Mouse (Mus musculus) monocyte, adult 2 months (primary cell): Measurements from ENCODE around the gene Sectm1a.
"Not testable (repeated sequence)": the region's sequence is repeated elsewhere in the genome, so short reads cannot be mapped to it uniquely, and the experiment has no call there.

Experiments used
- DNase-seq, 2 experiments: peaks; one replicate each; pipeline ENCODE4 v3.0.0; 2022; ENCODE audit warnings: low spot score in 2 of 2, low read depth in 1 of 2

The Sectm1a gene

DNA sequence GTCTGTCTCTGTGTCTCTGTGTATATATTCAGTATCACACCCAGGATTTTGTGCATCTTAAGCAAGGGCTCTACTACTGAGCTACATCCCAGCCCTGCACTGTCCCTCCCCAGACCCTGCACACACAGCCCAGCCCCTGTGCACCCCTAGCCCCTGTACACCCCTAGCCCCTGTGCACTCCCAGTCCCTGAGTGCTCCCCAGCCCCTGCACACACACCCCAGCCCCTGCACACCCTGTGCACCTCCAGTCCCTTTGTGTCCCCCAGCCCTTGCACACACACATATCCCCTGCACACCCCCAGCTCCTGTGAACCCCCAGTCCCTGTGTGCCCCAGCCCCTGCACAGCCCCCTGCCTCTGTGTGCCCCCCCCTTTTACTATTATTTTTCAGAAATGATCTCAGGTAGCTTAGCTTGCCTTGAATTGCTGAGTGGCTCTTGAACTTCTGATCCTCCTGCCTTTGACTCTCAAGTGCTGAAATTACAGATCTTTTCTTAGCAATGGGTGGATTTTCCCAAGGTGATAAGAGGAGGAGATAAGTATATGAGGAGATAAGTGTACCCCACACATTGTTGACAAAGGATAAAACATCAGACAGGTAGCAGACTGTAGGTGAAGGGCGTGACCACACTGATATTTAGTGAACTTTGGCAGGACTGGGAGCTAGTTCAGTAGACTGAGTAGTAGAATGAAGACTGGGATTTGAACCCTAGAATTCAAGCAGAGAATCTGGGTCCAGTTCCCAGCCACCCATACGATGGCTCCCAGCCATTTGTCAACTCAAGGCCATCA lies 8.9 kb upstream of the Sectm1a start:
- DNase-seq, result no peak

DNA sequence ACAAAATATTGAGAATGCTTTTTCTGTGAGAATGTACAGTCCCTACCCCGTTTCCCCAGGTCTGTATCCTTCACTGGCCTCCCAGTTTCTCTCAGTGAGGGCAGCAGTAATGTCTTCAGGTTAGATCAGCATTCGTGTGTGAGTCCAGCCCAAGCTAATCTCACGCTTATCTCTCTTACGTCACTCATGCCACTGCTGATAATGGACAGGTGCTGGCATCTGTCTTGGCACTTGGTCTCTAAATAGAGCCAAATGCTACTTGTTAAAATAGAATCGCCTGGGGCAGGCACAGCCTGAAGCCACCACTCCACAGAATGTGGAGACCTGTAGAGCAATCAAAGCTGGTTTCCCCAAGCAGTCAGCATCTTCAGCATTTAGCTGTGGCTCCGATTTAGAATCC lies 8.0 kb upstream of the Sectm1a start:
- DNase-seq, result no peak

DNA sequence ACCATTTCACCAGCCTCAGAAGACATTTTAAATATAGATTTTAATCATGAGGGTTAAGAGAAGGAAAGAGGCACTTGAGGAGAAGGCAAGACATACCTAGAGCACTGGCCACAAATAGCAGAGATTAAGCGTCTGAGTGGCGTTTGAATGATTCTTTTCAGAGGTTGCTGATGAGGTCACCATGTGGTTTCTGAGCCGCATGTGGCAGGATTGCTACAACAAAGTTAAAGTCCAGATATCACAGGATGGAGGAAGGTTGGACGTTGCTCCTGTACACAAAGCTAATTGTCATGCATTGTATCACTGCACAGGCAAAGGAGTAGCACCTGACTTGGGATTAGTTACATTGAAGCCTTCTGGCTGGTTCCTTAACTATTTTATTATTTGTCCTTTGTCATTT lies 5.3 kb upstream of the Sectm1a start:
- no peak for DNase-seq

DNA sequence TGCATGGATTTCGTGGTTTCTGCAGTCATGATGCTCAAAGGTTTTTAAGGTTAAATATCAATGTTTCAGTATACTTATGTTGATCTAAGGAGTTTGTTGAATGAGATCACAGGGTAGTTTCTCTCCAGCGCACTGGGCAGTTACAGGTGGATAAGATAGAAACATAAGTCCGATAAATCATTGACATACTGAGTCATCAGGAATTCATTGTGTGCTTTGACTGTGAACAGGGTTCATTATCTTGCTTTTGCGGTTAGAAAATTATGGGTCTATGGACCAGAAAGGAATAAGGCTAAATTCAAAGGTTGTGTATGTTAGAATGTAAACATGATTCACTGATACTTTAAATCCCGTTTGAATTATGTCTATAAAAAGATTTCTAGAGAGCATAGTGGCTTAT lies 4.2 kb upstream of the Sectm1a start:
- DNase-seq, result no peak

DNA sequence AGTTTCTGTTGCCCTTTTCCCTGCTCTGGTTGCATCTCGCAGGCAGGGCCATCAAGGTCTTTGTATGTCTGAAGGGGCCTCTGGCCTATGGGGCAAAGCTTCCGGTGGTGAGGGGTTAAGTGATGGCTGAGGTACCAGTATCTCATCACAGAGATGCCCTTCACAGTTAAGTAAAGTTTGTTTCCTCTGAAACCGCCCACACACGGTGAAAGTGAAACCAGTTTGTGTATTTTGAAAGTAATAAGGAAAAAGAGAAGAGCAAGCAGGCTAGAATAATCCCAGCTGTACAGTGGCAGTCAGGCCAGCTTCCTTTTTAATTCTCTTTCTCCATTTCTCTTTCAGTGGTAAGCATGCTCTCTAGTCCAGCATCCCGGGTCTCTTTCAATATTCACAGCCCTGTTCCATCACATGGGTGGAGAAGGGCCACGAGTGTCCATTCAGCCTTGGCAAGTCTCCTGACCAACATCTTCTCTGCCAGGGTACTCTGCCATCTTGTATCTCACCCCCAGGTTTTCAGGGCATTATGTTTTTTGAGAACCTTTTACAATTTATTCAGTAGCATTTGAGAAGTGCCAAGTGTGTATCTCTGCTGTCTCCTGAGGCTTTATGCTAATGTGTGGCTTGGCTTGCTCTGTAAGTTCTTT lies 2.0 kb upstream of the Sectm1a start:
- peak; percentile 20 to 33 for DNase-seq

DNA sequence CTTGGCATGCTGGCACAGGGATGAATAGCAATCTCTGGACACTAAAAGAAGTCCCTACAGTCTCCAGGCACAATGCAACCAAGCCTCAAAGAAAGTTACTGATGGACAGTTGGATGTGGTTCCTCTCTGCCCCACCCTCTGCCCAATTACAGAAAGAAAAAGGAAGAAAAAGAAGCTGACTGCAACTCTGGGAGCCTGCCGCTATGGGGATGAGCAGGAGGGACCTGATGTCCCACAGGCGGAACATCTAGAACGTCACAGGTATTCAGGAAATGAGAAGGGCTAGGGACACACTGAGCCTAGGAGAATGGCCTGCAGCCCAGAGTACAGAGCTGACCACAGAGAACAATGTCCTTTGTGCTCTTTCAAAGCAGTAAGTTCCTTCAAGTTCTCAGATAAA lies 1.2 kb upstream of the Sectm1a start:
- peak in 1 of 2 experiments; percentile 9 for DNase-seq

DNA sequence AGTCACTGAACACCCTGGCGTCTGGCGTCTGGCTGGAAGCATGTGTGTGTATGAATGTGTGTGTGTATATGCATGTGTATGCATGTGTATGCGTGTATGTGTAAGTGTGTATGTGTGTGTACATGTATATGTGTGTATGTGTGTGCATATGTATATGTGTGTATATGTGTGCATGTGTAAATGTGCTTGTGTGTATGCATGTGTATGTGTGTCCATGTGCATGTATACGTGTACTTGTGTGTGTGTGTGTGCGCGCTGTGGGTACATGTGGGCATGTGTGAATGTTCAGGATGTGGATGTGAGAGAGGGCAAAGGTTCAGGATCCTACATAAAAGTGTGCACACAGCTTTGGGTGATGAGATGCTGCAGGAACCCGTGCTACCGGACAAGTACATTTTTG lies 690 bp downstream of the Sectm1a start:
- no peak for DNase-seq

DNA sequence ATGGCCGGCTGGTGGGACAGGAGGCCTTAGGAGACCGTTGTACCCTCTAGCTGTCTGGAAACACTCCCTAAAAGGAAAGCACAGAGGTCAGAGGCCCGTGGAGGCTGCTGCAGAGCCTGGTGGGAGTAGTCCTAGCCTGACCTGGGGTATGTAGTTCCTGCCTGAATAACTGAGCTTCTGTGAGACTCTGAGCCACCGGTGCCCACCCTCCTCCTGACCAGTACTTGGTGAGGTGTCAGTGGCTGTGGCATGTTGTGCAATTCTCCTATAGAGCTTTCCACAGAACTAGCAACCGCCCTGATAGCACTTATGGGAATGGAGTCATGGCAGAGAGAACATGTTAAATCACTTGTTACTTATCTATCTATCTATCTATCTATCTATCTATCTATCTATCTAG lies 5.4 kb downstream of the Sectm1a start:
- DNase-seq, result no peak

DNA sequence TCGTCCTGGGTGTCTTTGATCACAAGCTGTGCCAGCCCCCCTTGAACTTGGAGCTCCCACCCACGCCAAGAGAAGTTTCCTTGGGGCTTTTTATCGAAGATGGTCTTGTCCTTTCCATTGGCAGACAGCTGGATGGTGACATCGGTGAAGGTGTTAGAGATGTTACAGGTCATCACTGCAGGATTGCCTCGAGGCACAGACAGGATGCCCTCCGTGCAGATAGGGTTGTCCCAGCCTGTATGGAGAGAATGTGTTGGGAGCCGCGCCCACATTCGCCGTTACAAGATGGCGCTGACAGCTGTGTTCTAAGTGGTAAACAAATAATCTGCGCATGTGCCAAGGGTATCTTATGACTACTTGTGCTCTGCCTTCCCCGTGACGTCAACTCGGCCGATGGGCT lies 11.4 kb downstream of the Sectm1a start:
- not testable (repeated sequence) for DNase-seq

DNA sequence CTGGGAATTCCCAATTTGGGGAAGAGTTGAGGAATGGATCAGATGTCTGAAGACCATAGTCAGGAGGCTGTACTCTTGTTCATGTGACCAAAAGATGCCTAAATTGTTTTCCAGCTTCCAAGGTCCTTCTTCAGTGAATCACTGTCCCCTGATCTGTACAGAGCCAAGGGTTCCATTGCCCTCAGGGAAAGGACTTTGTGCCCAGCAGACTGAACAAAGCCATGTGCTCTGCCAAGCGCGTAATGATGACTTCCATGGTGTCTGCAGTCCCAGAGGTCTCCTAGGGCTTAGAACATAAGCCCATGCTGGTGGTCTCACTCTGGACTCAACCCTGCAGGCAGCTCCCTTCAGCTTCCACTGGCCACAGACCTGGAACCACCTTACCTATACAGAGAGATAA lies 13.1 kb downstream of the Sectm1a start:
- DNase-seq, result no peak

DNA sequence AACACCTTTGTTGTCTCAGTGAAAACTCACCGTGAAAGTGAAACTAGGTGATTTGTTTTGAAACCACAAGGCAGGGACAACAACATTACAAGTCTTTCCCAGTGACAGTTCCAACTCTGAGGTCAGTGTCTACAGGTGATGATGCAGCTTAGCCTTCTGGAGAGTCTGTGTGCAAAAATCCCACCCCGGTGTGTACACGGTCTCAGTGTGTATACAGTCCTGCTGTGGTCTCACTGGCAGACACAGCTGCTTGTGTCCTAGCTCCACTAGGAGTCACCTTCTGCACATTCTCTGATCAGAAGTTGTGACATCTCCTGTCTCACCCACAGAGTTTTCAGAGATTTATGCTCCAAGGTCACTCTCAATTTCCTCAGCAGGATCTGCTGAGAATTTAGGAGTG lies 16.8 kb downstream of the Sectm1a start:
- no peak for DNase-seq

DNA sequence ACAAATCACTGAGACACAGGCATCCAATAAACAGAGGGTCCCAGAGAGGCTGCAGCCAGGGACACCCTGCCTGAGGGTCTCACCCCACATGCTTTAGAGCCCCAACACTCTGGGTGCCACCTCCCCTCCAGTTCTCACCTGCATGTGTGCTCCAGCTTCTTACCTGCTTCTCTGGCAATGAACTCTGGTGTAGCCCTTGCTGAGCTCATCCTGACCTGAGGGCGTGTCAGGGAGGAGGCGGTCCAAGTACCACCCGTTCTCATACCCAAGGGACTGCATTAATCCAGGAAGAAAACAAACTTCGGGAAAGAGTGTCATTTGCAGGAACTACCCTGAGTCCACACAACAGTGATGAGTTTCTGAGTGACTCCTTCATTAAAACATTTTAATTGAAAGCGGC lies 17.6 kb downstream of the Sectm1a start, which contains the start of gene Sectm1b:
TSS of gene Sectm1b (minus strand) at position 191 of the 400 bp plus-strand sequence.
- DNase-seq, result no peak

DNA sequence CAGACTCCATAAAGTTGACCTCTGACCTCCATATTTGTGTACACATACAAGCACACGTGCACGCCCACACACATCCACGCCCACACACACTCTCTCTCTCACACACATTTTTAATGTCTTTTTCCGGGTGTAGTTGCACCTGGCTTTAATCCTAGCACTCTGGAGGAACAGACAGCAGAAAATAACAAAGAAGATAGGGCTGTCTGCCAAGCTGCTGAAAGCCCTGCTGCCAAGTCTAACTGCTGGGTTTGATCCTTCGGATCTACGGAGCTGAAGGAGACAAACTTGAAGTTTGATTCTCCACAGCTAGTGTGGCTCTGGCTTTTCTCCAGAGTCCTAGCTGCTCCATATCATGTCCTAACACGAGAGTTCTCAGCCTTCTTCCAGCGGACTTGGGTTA lies 19.4 kb downstream of the Sectm1a start:
- no peak for DNase-seq

DNA sequence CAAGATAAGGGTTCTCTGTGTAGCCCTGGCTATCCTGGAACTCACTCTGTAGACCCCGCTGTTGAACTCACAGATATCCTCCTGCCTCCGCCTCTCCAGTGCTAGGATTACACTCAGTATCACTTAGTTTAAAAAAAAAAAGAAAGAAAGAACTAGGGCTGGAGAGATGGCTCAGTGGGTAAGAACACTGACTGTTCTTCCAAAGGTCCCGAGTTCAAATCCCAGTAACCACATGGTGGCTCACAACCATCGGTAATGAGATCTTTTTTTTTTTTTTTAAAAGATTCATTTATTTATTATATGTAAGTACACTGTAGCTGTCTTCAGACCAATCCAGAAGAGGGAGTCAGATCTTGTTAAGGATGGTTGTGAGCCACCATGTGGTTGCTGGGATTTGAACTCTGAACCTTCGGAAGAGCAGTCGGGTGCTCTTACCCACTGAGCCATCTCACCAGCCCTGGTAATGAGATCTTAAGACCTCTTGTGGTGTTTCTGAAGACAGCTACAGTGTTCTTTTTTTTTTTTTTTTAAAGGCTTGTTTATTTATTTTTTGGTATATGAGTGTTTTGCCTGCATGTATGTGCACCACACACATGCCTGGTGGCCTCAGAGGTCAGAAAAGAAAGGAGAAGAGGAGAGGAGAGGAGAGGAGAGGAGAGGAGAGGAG lies 20.5 kb downstream of the Sectm1a start:
- not testable (repeated sequence) for DNase-seq

DNA sequence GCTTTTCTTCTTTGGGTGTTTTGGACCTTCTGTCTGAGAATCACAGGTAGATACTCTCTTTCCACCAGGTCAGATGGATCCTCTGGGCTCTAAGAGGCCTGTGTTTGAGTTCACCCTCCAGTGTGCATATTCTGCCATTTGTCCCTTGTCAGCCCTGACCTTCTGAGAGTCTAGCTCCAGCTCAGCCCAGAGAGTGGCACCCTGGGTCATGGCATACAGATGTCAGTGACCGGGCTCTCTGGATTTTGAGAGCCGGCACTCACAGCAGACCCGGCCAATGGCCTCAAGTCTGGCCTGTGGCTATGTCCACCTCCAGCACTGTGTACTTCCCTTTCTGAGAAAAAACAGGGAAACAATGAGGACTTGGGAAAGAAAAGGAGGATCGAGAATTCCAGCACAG lies 21.5 kb downstream of the Sectm1a start:
- no peak for DNase-seq

DNA sequence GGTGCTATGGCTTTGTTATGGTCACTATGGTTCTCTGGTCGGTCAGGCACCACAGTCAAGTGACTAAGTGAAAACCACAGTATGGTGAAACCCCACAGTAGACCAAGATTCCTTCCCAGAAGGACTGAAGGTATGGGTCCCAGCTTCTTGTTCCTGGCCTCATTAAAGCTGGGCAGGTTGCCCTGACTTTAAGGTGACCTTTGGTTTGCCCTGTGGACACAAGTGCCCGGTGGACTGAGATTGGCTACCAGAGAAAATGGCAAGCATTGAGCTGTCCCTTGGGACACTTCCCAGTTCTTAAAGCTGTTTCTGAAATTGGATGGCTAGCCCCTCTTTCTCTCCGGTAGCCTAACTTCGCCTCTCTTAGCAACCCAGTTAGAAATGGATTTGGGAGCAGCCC lies 22.1 kb downstream of the Sectm1a start:
- no peak for DNase-seq

DNA sequence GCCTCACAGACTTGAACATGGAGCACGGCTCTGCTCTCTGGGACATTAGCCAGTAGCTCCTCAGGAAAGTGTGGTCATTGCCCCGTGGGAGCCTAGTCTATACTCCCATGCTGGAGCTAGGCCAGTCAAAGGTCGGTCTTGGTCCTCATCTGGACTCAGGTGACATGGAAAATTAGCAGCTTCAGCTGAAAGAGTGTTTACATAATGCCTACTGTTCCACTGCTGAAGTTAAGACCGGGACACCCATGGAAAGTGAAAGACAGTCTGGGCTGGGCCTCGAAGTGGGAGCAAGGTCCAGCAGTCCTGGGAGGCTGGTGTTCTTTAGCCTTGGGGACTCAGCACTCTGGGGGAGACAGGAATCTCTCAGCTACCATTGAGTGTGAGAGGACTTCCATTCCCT lies 22.9 kb downstream of the Sectm1a start:
- DNase-seq, result no peak

DNA sequence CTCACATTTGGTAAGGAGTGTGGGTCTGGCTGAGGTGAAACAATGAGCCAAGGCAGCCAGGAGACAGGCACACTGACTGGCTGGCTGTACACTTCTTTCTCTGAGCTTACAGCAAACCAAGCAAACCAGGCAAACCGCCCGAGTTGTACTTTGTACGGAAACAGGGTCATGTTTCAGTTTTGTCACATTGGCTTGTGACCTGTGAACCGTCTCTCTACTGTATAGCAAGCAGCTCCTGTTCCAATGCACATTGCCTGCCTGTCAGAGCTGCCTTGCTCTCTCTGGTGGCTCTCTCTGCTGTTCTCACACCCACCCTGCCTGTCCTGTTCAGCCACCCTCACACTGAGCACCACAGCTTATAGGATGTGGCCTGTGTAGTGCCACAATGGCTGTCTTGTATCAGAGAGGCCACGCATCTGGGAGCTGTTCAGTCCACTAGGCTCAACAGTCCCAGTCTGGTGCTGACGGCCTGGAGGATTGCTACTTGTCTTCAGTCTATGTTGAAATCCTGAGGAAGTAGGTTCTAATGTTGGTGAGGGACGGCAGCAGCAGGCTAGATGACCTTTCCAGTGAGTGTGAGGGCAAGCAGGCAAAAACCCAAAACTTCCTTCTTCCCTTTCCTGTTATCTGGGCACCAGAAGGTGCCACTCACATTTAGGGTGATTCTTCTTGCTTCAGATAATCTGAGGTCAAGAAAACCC lies 24.3 kb downstream of the Sectm1a start:
- no peak for DNase-seq

DNA sequence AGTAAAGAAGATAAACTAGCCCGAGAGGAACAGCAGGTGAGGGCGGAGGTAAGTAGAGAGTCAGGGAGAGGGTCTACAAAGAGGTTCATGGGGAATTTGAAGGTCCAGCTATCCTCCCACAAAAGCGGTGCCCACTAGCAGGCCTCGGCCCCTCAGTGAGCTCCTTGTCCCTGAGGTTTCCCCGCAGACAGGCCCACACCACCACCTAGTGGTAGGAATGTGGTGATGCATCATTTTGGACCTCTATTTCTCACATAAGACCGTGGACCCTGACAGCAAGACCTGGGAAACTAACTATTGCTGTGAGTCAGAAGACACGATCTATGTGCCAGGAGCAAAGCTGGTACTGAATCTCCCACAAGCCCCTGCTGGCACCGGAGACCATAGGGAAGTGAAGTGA lies 27.5 kb downstream of the Sectm1a start:
- peak in 1 of 2 experiments; percentile 48 for DNase-seq

DNA sequence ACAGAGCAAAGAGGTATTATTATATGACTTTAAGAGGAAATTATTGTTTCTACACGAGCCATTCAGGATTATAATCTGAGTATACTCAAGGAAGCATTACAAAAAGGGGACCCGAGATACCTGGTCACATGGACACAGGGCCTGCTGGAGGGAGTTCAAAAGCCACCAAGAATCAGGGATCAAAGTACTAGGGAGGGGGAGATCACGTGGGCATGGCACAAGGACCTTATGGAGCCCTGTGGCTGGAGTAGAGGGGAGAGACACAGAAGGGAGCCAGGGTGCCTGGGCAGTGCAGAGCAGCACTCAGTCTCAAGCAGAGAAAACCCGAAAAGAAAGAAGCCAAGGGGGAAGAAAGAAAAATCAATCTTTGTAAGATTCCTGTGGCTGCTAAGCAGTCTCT lies 28.6 kb downstream of the Sectm1a start:
- DNase-seq, result no peak

DNA sequence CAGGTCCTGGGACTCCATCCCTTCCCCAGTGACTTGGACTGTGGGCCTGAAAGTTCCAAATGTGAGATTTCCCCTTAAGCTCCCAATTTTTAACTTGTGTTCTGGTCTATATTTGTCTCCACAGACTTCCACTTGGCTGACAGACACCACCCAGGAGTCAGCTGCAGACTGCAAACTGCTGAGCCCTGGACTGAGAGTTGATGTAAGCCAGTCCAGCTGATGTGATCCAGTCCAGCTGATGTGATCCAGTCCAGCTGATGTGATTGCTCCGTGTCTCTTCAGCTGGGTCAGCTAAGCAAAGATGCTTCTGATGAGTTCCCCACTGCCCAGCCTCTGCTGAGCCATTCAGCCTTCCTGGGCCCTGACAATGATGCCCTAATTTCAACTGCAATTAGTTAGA lies 29.2 kb downstream of the Sectm1a start:
- no peak for DNase-seq

DNA sequence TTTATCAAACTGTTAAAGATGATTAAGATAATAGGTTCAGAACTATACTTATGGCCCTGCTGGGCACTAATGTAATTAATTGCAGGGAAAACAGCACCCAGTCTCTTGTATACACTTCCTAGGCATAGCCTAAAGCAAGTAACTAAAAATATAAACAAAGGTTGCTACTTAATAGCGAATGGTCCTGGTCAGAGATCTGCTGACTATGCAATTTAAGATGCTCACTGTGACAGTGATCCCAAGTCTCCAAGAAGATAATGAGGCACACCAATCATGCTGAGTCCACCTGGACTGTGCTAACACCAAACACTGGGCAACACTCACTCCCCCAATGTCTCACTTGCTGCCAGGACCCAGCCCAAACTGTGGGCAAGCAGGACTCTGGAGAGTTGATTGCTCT lies 31.2 kb downstream of the Sectm1a start:
- no peak for DNase-seq
